Comparison of ENCODE assay signal across 18 mouse cellular contexts in the genomic region with DNA sequence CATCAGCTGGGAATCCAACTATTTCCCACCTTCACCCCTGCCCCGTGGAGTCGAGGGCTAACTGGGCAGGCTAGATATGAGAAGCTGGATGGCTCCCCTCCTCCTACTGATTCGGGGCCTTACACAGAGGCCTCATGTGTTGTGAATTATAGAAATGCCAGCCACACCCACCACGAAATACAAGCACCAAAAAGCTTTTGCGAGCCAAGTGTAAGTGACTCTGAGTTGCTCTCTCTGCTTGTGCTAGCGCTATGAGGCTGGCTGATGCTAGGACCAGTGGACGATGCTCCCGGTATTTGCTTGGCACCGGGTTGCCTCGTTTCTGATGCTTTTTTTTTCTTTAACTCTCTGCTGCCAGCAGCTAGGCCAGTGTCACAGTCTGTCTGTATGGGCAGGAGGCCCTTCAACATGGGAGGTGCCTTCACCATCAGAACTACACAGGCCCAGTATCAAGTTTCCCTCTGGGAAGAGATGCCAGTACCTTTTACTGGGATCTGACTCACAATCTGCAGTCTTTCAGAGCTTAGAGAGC.
DNase-seq lines count a peak whose midpoint lies in the region; ATAC-seq and TF ChIP-seq lines count a peak whose summit lies in the region.
"Had no signal": no experiment of that assay in that cellular context is flagged by ENCODE, and none has a peak within 500 bp of the region (broad histone marks: within the 10 kb centered on the region; RNA-seq: fewer than 3 reads in every experiment).

No protein-coding gene starts in this region.

- no peaks in the 10 kb centered on the region for H3K36me3 ChIP-seq in embryonic facial prominence, embryonic 13.5 days
- no peaks in the 10 kb centered on the region; the same call in 1 of the 2 replicates for H3K36me3 ChIP-seq in heart, adult 2 months (ENCODE audit: control insufficient read depth, insufficient read depth, low read length)
- H3K36me3 ChIP-seq: forebrain, embryonic 10.5 days; G1E; midbrain, embryonic 12.5 days; neural tube, embryonic 15.5 days had no signal

- intact Hi-C loops in gastrocnemius, postnatal 14 days (cut with DNase I; ENCODE audit: low total_unique reads), result no loop called here
- intact Hi-C loops in heart, adult 2 months (cut with DNase I), result no loop called here

- no peak overlapping the region for H3K4me3 ChIP-seq in embryonic facial prominence, embryonic 13.5 days
- no peak overlapping the region for H3K4me3 ChIP-seq in lung, adult 2 months (replicated peaks; ENCODE audit: extremely low read depth, low read depth, low read length)
- no peak overlapping the region for H3K4me3 ChIP-seq in heart, adult 2 months
- H3K4me3 ChIP-seq: forebrain, embryonic 10.5 days; midbrain, embryonic 12.5 days; neural tube, embryonic 15.5 days had no signal

- 0 out of 2 replicates have a peak overlapping the region, but pooled peaks have one; percentile 10 for H3K4me2 ChIP-seq in embryonic facial prominence, embryonic 13.5 days
- H3K4me2 ChIP-seq: liver, embryonic 11.5 days; lung, embryonic 14.5 days; midbrain, embryonic 12.5 days; neural tube, embryonic 15.5 days had no signal

- no peak for ATAC-seq in embryonic facial prominence, embryonic 13.5 days (ENCODE audit: insufficient number of reproducible peaks, insufficient read depth, low FRiP score, low TSS enrichment, low read depth)

- WGBS in embryonic facial prominence, embryonic 13.5 days, result 20% methylated on average over 10 of the region's 10 CpGs
- 70% methylated on average over 10 of the region's 10 CpGs for WGBS in lung, adult 2 months
- WGBS in heart, adult 2 months, result 81% methylated on average over 10 of the region's 10 CpGs

- peaks cover 17% of the 10 kb centered on the region for H3K27me3 ChIP-seq in embryonic facial prominence, embryonic 13.5 days
- no peaks in the 10 kb centered on the region for H3K27me3 ChIP-seq in heart, adult 2 months (ENCODE audit: control insufficient read depth, insufficient read depth, low read length)
- H3K27me3 ChIP-seq: neural tube, embryonic 15.5 days had no signal

- H3K4me1 ChIP-seq in embryonic facial prominence, embryonic 13.5 days, result peaks cover 53% of the 10 kb centered on the region
- 0 out of 2 replicates have a peak, but pooled peaks cover 2% of the 10 kb centered on the region for H3K4me1 ChIP-seq in lung, adult 2 months (ENCODE audit: control insufficient read depth, insufficient read depth, low read length)
- peaks cover 2% of the 10 kb centered on the region for H3K4me1 ChIP-seq in heart, adult 2 months (ENCODE audit: control insufficient read depth, insufficient read depth, low read length)

- H3K9ac ChIP-seq in embryonic facial prominence, embryonic 13.5 days, result no peak overlapping the region
- H3K9ac ChIP-seq in heart, adult 2 months (ENCODE audit: low read depth, low read length), result no peak overlapping the region
- H3K9ac ChIP-seq: lung, embryonic 14.5 days; midbrain, embryonic 12.5 days; neural tube, embryonic 15.5 days had no signal

- H3K79me2 ChIP-seq in heart, adult 2 months (replicated peaks; ENCODE audit: control insufficient read depth, insufficient read depth, low read length), result no peaks in the 10 kb centered on the region

- TF ChIP-seq EP300 in heart, adult 2 months (IDR thresholded peaks at IDR 0.05; ENCODE audit: insufficient read depth, low read depth, low read length), result no peak

- DNase-seq in gastrocnemius, postnatal 14 days, result peak; percentile 10
- DNase-seq in gastrocnemius, postnatal 10 days, result no peak
- DNase-seq in CD4-positive helper T cell, adult 2 months (ENCODE audit: low read depth, low spot score), result peak; percentile 42
- peak; percentile 30 for DNase-seq in thymus, postnatal 14 days
- no peak for DNase-seq in lung, adult 2 months
- DNase-seq in heart, adult 2 months, result no peak
- DNase-seq: adrenal gland, adult 8-10 months; cerebellum, adult 11 months; cerebellum, postnatal 25 days; kidney, adult 9 months; kidney, postnatal 4 days; lung, embryonic 14.5 days had no signal

- TF ChIP-seq CTCF in lung, adult 2 months (IDR thresholded peaks at IDR 0.05; ENCODE audit: insufficient read depth, low read length), result no peak
- no peak for TF ChIP-seq CTCF in heart, adult 2 months (IDR thresholded peaks at IDR 0.05)

- H3K9me3 ChIP-seq in embryonic facial prominence, embryonic 13.5 days, result no peaks in the 10 kb centered on the region
- H3K9me3 ChIP-seq: forebrain, embryonic 10.5 days; midbrain, embryonic 12.5 days; neural tube, embryonic 15.5 days had no signal

- TF ChIP-seq POLR2A in lung, adult 2 months (IDR thresholded peaks at IDR 0.05; ENCODE audit: borderline replicate concordance, extremely low read depth, low read depth, low read length), result no peak
- no peak for TF ChIP-seq POLR2A in heart, adult 2 months (IDR thresholded peaks at IDR 0.05; ENCODE audit: insufficient read depth, low read depth, low read length)

- H3K27ac ChIP-seq in embryonic facial prominence, embryonic 13.5 days, result peak overlapping the region; percentile 52
- H3K27ac ChIP-seq in heart, adult 2 months, result no peak overlapping the region
- H3K27ac ChIP-seq: forebrain, embryonic 10.5 days; midbrain, embryonic 12.5 days; neural tube, embryonic 15.5 days had no signal

Comparison
In these comparisons a context has a peak if more than half of its experiments do, and no peak if none do; other contexts are left out.
1. DNase-seq: peak in gastrocnemius, postnatal 14 days (single experiment), CD4-positive helper T cell, adult 2 months (single experiment) and thymus, postnatal 14 days (single experiment); none in gastrocnemius, postnatal 10 days (single experiment), lung, adult 2 months (single experiment) and heart, adult 2 months (0 of 2).